Mouse (Mus musculus): ENCODE results near the gene Tepp.

Gene Tepp

GRCm38 (mm10) chr8:95331156-95331719, 20.9 kb downstream of the Tepp start:
- DNase-seq (ENCODE audit: low read depth), result no peak

GRCm38 (mm10) chr8:95331720-95332436, 21.5 kb downstream of the Tepp start, which contains the start of the genes Zfp319 and Usb1:
Gene Zfp319, minus strand, starts transcription at chr8:95331950.
Gene Usb1, plus strand, starts transcription at chr8:95332284.
- DNase-seq (ENCODE audit: low read depth), result peak; percentile 85

DNA sequence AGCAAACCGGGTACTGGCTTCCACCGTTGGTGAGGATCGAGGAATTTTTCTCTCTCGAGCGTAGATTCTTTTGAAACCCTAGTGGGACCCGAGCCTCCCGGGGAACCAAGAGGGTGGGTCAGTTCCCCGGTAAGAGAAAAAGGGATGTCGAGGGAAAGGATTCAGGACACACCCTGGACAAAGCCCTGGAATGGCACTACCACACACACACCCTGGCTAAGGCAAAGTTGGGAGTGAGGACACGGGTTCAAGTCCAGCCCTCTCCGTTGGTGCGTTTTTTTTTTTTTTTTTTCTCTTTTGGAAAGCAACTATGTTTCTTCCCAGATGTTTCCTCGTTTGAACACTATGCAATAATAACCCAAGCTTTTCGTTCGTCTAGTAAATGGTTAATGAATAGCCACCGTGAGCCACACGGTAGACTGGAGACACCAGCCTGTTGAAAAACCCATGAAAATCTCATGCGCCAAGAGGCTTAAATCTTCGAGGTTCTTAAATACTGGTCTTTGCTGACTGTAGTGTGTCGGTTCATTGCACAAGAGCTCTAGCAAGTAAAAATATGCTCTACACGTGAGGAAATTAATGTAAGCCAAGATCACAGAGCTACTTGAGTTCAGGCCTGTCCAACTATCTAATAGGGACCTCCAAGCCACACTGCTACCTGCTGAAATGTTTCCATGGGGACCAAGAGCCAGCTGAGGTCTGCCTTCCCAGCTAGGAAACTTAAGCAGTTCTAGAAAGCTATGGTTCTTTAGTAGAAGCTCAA, 22.3 kb downstream of the Tepp start:
- no peak for DNase-seq (ENCODE audit: low read depth)

DNA sequence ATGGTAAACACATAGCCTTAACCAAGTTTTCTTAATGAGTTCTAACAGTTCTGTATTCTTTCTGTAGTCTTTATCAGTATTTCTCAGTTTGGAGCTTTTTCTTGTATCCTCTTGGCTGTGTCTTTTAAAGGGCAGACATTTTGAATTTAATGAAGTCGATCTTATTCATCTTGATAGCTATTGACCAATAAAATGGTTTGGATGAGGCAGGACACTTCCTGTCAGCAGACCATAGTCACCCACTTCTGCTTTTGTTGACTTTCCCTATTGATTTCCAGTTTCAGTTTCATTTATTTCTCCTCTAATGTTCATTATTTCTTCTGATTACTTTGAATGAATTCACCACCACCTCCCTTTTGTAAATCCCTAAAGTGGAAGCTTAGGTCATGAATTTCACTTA, 25.3 kb downstream of the Tepp start:
- DNase-seq (ENCODE audit: low read depth), result no peak

GRCm38 (mm10) chr8:95336363-95336762, 26.0 kb downstream of the Tepp start:
- DNase-seq (ENCODE audit: low read depth), result no peak

DNA sequence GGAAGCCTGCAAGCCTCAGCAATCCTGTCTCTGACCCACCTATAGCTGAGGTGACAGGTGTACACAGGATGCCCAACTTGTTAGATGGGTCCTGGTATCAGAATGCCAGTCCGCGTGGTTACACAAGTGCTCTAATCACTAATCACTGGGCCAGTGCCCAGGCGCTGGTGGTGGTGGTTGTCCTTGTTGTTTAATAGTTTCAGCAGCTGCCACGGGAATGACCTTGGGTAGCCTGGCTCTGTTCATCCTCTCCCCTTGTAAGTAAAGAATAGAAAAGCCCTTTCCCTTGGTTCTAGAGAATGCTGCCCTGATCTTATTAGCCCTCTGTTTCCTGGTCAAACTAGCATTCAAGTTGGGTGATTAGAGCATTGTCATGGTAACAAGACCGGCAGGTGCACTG, 31.4 kb downstream of the Tepp start:
- no peak for DNase-seq (ENCODE audit: low read depth)

GRCm38 (mm10) chr8:95344668-95345067, 34.3 kb downstream of the Tepp start:
- no peak for DNase-seq (ENCODE audit: low read depth)

DNA sequence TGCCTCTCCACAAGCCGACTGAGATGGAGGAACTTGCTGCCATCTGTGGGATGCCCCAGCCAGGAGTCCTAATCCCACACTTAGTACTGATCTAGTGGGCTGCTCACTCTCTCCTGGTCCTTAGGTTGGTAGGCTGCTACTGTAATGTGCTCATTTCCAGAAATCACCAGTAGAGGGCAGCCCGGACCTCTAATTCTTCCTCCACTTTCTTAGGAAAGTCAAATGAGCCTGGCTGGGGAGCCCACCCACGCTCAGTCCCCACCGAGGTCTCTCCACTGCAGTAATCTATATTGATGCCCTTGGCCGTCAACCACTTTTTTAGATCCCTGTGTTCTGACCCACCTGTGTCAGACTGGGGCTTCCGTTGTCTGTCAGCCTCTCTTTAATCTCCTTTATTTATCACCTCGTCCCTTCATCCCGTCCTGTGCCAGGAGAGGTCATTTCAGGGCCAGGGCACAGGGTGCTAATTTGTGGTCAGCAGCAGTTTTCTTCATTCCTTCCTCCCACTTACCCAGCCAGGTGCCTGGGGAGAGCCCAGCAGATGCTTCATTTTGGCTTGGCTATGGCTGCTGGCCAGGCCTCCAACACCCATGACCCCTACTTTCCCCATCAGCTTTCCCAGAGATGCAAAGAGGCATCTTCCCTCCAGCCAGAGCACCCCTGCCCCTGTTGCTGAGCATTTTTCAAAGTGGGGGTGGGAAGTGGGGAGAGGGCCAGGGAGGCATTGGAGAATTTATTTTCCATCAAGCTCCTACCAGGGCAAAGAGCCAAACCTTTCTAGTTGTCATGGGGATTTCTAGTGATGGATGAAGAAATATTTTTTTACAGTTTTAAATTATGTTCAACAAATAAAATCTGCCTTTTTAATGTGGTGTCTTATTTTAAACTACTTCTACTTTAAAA, 36.5 kb downstream of the Tepp start:
- DNase-seq (ENCODE audit: low read depth), result no peak

DNA sequence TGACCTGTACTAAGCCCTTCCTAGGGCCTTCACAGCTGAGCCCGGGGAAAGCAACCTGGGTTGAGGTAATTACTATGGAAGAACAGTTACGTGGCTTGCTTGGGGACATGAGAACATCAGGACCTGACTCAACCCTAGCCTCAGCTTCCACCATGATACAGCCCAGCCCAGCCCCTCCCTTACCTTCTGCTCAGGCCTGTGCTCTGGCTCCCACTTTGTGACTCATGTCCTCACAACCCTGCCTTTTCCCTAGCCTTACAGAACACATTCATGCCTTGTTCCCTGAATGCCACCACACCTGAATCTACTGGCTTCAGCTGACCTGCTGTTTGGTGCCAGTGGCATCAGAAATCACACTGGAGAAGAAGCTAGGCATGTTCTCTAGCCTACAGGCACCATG, 38.0 kb downstream of the Tepp start:
- DNase-seq (ENCODE audit: low read depth), result no peak

DNA sequence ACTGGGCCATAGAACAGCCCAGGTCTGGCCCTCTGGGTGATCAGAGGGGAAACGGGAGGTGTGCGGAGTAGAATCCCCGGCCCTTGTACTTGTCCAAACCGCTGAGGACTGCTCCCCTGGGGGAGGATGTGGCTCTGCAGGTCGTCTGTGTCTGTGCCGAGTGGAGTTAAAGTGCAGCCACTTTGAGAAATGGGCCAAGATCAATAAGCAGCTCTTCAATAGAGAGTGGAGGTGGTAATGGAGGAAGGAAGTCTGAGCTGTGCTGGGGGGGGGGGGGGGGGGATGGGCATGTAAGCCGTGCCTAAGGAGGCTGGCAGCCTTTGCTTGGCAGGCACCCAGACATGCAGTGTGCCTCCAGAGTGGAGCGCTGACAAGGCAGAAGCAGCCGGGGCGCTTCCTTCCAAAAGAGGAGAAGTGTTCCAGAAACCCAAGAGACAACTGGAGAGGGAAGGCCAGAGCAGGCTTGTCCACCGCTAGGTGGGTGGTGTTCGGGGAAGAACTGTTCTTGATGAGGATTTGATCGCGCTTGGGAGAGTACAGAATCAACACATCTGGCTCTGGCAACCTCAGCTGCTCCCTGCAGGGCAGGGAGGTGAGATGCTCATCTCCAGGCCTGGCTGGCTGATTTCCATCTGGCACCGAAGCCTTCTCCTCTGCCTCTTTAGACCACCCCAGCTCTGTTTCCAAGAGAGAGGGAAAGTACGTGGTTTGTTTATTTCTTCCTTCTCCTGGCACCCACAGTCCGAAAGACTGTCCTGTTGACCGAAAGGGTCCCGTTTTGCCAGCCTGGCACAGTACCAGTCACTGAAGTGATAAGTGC, 38.7 kb downstream of the Tepp start:
- DNase-seq (ENCODE audit: low read depth), result no peak

DNA sequence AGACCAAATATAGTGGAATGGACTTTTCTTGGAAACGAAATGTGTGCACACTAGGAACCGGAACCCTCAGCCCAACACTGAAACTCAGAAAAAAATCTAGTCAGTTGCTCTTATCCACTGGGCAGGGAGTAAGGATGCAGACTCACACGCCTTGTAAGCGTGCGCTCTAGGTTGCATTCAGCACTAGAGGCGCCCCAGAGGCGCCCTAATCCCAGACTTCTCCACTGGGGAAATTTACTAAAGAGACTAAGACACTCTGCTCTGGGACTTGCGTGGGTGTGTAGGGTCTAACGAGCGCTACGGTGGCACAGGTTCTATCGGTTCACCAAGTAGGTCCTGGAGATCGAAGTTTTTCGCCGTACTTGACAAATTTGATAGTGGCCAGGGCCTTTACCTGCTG, 41.1 kb downstream of the Tepp start:
- no peak for DNase-seq (ENCODE audit: low read depth)

- DNase-seq (ENCODE audit: low read depth), result no peak
Observed at GRCm38 (mm10) chr8:95352151-95352870, 41.9 kb downstream of the Tepp start, which contains the start of gene Mmp15. Gene Mmp15, plus strand, starts transcription at chr8:95352268.

- DNase-seq (ENCODE audit: low read depth), result no peak
Observed at GRCm38 (mm10) chr8:95352871-95353866, 42.8 kb downstream of the Tepp start.

DNA sequence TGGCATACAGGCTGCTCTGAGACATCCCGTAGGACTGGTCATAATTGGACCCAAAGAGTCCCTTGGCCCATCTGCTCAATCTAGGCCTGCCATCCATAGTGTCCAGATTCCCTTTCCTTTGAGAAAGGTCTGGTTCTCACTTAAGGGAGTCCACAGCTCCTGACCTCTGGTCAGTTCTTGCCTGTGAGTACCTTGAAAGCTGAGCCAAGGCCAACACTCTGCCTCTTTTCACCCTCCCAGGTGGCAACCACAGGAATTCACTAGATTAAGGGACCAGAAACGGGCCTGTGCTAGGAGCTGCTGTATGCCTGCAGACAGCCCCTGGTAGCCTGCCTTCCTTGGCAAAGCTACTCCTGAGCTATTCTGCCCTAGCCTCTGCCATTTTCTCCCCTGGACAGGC, 44.2 kb downstream of the Tepp start:
- DNase-seq (ENCODE audit: low read depth), result no peak

DNA sequence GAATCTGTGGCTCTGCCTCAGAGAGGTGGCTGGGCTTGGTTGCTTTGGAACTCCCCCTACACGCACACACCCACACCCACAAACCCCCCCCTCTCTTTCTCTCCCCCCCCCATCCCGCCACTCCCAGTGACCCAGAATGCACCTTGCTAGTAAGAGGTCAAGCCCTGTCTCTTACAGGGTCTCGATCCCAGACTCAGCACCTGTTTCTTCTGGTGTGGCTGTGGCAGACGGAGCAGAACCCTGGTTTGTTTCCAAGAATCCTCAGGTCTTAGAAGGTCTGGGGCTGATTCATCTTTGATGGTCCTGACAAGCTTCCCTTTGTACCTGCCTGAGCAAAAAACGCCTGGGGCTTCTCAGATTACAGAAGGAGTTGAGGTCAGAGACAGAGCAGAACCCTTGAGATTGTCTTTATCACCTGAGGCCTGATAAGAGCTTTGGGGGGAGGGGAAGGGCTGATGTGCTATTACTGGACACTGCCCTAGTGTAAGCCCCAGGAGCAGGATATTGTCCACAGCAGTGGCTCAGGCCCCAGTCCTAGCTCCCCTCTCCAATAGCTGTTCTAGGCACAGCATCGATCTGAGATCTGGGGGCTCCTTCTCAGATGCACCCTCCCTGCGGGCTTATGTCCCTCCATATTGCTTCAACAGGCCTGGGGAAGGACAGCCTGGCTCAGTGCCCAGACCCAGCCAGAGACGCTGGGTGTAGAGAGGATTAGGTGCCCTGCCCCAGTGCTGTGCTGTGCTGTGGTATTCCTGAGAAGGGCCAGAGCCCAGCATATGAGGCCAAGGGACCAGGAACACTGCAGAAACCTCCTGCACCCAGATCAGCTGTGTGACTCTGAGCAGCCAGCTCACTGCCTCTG, 48.4 kb downstream of the Tepp start:
- no peak for DNase-seq (ENCODE audit: low read depth)

DNA sequence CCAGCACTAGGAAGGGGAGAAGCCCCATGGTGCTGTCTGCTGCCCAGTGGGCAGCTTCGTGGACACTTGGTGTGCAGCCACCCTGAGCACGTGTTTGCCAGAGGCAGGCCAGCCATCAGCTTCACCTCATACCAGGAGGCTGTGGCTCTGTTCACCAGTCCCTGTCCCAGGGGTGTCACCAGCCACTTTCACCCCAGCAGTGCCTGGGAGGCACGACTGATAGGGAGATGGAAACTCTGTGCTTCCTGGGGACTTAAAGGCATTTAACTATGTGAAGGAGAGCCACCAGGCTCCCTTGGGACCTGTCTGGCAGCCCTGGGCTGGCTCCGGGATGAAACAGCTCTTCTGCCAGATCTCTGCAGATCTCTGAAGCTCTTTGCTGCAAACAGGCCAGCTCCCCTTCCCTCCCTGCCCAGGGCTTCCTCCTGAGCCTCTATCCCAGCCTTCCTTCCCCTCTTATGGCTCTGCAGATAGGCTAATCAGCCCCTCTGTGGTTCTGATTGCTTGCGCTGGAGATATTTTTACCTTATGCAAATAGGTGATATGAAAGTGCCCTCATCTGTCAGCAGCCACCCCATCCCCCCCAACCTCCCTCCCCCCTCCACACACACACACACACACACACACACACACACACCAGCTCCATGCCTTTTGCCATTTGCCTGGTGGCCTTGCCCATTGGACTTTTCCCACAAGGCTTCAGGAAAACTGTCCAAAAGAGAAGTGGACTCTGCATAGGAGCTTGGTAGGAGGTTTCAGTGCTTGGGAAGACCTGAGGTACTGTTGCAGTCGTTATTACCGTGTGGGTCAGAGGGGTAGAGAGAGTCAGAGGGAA, 50.0 kb downstream of the Tepp start:
- no peak for DNase-seq (ENCODE audit: low read depth)

DNA sequence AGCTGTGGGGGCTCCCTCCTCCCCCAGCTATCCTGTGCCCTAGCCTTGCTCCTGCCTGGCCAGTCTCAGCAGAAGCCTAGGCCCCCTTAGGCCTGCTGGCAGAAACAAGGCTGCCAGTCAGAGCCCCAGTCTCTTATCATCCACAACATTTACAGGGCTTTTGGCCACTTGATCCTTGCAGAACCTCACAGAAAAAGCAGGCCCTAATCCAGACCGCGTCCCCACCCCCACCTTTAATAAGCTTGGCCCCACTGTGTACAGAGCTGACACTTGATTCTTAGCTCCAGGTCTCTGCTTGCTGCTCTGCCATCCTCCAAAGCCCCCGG, 50.6 kb downstream of the Tepp start:
- no peak for DNase-seq (ENCODE audit: low read depth)

DNA sequence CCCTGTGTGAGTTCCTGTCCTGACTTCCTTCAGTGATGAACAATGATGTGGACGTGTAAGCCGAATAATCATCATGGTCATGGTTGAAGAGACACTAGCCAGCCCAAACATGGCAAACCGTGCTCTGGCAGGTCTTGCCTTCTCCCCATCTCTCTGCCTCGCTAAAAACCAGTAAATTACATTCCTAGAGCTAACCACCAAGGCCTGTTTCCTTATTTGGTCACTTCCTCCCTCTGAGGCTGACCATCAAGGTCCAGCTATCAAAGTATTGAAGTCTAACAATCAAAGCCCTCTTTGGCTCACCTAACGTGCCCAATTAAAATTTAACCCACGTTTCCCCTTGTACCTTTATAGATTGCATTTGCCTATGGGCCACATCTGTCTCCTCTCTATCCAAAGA, 51.9 kb downstream of the Tepp start:
- no peak for DNase-seq (ENCODE audit: low read depth)
